Mouse (Mus musculus): ENCODE data around the gene Nop2. TPM values are rescaled to one million over a fixed set of nuclear protein-coding genes. Genes with fewer than 3 reads are reported as not detected.

Gene Nop2
- polyA plus RNA-seq, 1 experiment from 2014 or later: 56.5 TPM

GRCm38 (mm10) chr6:125166051-125166751 lies 34.5 kb downstream of the Nop2 start, which contains the start of gene Gapdh:
Gapdh (minus strand) TSS chr6:125166467.
- Histone ChIP-seq H3K4me2 (peak within 1 kb of the TSS; percentile 90), H3K27me3 (no peaks in the 10 kb centered on the region), H3K9me3 (no peaks in the 10 kb centered on the region), H3K4me1 (peaks cover 43% of the 10 kb centered on the region), H3K4me3 (peak within 1 kb of the TSS; percentile 83), H3K36me3 (peaks cover 52% of the 10 kb centered on the region), H3K27ac (peak within 1 kb of the TSS; percentile 97), H3K9ac (peak within 1 kb of the TSS; percentile 73)
- peak; percentile 73 for ATAC-seq (ENCODE audit: borderline replicate concordance, extremely low read depth, low FRiP score, low TSS enrichment)
- under 1% methylated on average over 17 of the region's 18 CpGs for WGBS

GRCm38 (mm10) chr6:125166861-125167650 lies 35.3 kb downstream of the Nop2 start:
- WGBS: 20% methylated on average over 10 of the region's 10 CpGs
- H3K27ac ChIP-seq: peak overlapping the region; percentile 97
- H3K9me3 ChIP-seq: no peaks in the 10 kb centered on the region
- H3K4me1 ChIP-seq: peaks cover 38% of the 10 kb centered on the region
- peak overlapping the region; percentile 90 for H3K4me2 ChIP-seq
- peak overlapping the region; percentile 53 for H3K9ac ChIP-seq
- H3K27me3 ChIP-seq: no peaks in the 10 kb centered on the region
- peaks cover 57% of the 10 kb centered on the region for H3K36me3 ChIP-seq
- H3K4me3 ChIP-seq: peak overlapping the region; percentile 83
- peak; percentile 17 for ATAC-seq (ENCODE audit: borderline replicate concordance, extremely low read depth, low FRiP score, low TSS enrichment)

GRCm38 (mm10) chr6:125168086-125168485 lies 36.4 kb downstream of the Nop2 start:
- Histone ChIP-seq H3K9me3 (no peaks in the 10 kb centered on the region), H3K4me2 (no peak overlapping the region), H3K27ac (no peak overlapping the region), H3K27me3 (no peaks in the 10 kb centered on the region), H3K36me3 (peaks cover 64% of the 10 kb centered on the region), H3K4me3 (no peak overlapping the region), H3K4me1 (peaks cover 33% of the 10 kb centered on the region), H3K9ac (no peak overlapping the region)
- WGBS: 86% methylated on average over 14 of the region's 14 CpGs
- ATAC-seq (ENCODE audit: borderline replicate concordance, extremely low read depth, low FRiP score, low TSS enrichment): no peak

DNA sequence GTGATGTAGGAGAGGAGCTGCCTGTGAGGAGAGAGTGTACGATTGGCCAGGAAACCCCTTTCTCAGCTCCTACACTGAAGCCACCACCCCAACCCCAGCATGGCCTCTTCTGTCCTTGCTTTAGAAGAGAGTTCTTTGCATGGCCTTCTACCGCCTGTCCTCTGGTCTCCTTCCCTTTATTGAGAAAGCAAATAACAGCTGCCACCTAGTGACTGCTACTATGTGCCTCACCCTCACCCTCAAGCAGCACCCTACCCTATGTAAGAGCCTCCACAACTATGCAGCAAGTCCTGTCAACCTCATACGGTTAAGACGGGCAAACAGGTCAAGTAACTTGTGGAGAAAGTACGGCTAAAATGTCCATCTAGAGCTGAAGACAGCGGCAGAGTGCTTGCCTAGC lies 38.5 kb downstream of the Nop2 start:
- no peak overlapping the region for H3K9ac ChIP-seq
- no peak overlapping the region for H3K4me3 ChIP-seq
- H3K4me1 ChIP-seq: peaks cover 19% of the 10 kb centered on the region
- ATAC-seq (ENCODE audit: borderline replicate concordance, extremely low read depth, low FRiP score, low TSS enrichment): no peak
- H3K27me3 ChIP-seq: no peaks in the 10 kb centered on the region
- H3K4me2 ChIP-seq: no peak overlapping the region
- 74% methylated on average over 6 of the region's 6 CpGs for whole genome bisulfite sequencing
- no peak overlapping the region for H3K27ac ChIP-seq
- peaks cover 76% of the 10 kb centered on the region for H3K36me3 ChIP-seq
- no peaks in the 10 kb centered on the region for H3K9me3 ChIP-seq

DNA sequence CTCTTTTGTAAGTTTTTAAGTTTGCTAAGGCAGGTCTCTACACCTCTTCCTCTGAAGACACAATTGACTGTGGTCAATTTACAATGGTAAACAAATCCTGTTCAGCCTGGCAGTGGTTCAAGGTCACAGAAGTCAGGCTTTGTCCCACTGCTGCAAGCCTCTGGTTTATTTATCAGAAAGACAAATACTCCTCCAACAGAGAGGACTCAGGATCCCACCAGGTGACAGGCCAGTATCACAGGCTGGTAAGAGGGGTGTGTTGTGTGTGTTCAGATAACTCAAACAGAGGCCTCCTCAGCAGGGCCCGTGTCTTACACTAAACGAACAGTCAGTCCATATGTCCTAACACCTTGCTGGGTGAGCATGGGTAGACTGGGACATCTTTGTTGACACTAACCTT lies 40.8 kb downstream of the Nop2 start:
- 57% methylated on average over 2 of the region's 2 CpGs for WGBS
- H3K9ac ChIP-seq: no peak overlapping the region
- H3K36me3 ChIP-seq: peaks cover 98% of the 10 kb centered on the region
- ATAC-seq (ENCODE audit: borderline replicate concordance, extremely low read depth, low FRiP score, low TSS enrichment): no peak
- H3K4me3 ChIP-seq: no peak overlapping the region
- H3K27me3 ChIP-seq: no peaks in the 10 kb centered on the region
- no peaks in the 10 kb centered on the region for H3K9me3 ChIP-seq
- H3K4me2 ChIP-seq: no peak overlapping the region
- peaks cover 4% of the 10 kb centered on the region for H3K4me1 ChIP-seq
- H3K27ac ChIP-seq: no peak overlapping the region

- Histone ChIP-seq H3K9ac (no peak overlapping the region), H3K36me3 (peaks cover 98% of the 10 kb centered on the region), H3K4me1 (no peaks in the 10 kb centered on the region), H3K9me3 (no peaks in the 10 kb centered on the region), H3K27me3 (no peaks in the 10 kb centered on the region), H3K27ac (no peak overlapping the region), H3K4me3 (no peak overlapping the region), H3K4me2 (no peak overlapping the region)
- WGBS: 86% methylated on average over 7 of the region's 7 CpGs
- no peak for ATAC-seq (ENCODE audit: borderline replicate concordance, extremely low read depth, low FRiP score, low TSS enrichment)
Measured at GRCm38 (mm10) chr6:125173256-125173655, 41.5 kb downstream of the Nop2 start.

GRCm38 (mm10) chr6:125175469-125175868 lies 43.8 kb downstream of the Nop2 start:
- no peak for ATAC-seq (ENCODE audit: borderline replicate concordance, extremely low read depth, low FRiP score, low TSS enrichment)
- H3K4me2 ChIP-seq: no peak overlapping the region
- 89% methylated on average over 5 of the region's 5 CpGs for WGBS
- no peak overlapping the region for H3K9ac ChIP-seq
- H3K27ac ChIP-seq: no peak overlapping the region
- H3K27me3 ChIP-seq: no peaks in the 10 kb centered on the region
- H3K4me3 ChIP-seq: no peak overlapping the region
- peaks cover 96% of the 10 kb centered on the region for H3K36me3 ChIP-seq
- H3K4me1 ChIP-seq: no peaks in the 10 kb centered on the region
- H3K9me3 ChIP-seq: no peaks in the 10 kb centered on the region

GRCm38 (mm10) chr6:125179601-125180000 lies 47.9 kb downstream of the Nop2 start:
- Histone ChIP-seq H3K9me3 (no peaks in the 10 kb centered on the region), H3K4me1 (no peaks in the 10 kb centered on the region), H3K9ac (no peak overlapping the region), H3K27me3 (no peaks in the 10 kb centered on the region), H3K36me3 (peaks cover 97% of the 10 kb centered on the region), H3K4me3 (no peak overlapping the region), H3K4me2 (no peak overlapping the region), H3K27ac (no peak overlapping the region)
- no peak for ATAC-seq (ENCODE audit: borderline replicate concordance, extremely low read depth, low FRiP score, low TSS enrichment)
- WGBS: 95% methylated on average over 7 of the region's 7 CpGs

- H3K9me3 ChIP-seq: no peaks in the 10 kb centered on the region
- peaks cover 97% of the 10 kb centered on the region for H3K36me3 ChIP-seq
- no peak overlapping the region for H3K9ac ChIP-seq
- H3K27ac ChIP-seq: no peak overlapping the region
- 78% methylated on average over 5 of the region's 5 CpGs for WGBS
- H3K4me1 ChIP-seq: no peaks in the 10 kb centered on the region
- ATAC-seq (ENCODE audit: borderline replicate concordance, extremely low read depth, low FRiP score, low TSS enrichment): no peak
- no peak overlapping the region for H3K4me3 ChIP-seq
- H3K4me2 ChIP-seq: no peak overlapping the region
- H3K27me3 ChIP-seq: no peaks in the 10 kb centered on the region
Measured at GRCm38 (mm10) chr6:125182133-125182532, 50.4 kb downstream of the Nop2 start.

- H3K4me3 ChIP-seq: no peak overlapping the region
- H3K27ac ChIP-seq: no peak overlapping the region
- H3K4me2 ChIP-seq: no peak overlapping the region
- no peak overlapping the region for H3K9ac ChIP-seq
- H3K27me3 ChIP-seq: no peaks in the 10 kb centered on the region
- no peaks in the 10 kb centered on the region for H3K9me3 ChIP-seq
- peaks cover 84% of the 10 kb centered on the region for H3K36me3 ChIP-seq
- WGBS: 96% methylated on average over 10 of the region's 10 CpGs
- ATAC-seq (ENCODE audit: borderline replicate concordance, extremely low read depth, low FRiP score, low TSS enrichment): no peak
- peaks cover 10% of the 10 kb centered on the region for H3K4me1 ChIP-seq
Measured at GRCm38 (mm10) chr6:125186203-125186602, 54.5 kb downstream of the Nop2 start.

DNA sequence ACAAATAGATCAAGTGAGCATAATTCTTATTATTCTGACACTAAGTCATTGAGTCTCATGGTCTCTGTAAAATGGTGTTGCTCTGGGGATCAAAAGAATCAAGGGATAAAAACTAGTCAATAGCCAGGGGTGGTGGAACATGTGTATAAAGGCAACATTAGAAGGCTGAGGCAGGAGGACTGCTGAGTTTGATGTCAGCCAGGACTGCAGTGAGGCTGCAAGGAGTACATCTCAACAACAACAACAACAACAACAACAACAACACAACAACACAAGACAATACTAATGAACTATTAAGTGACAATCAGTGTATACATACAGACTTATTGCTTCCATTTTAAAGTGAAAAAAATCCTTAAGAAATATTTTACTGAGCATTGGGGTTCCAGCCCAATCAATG lies 59.1 kb downstream of the Nop2 start:
- Histone ChIP-seq H3K9ac (peak overlapping the region; percentile 67), H3K36me3 (peaks cover 61% of the 10 kb centered on the region), H3K27ac (peak overlapping the region; percentile 99), H3K9me3 (no peaks in the 10 kb centered on the region), H3K4me2 (peak overlapping the region; percentile 58), H3K4me3 (peak overlapping the region; percentile 64), H3K4me1 (peaks cover 22% of the 10 kb centered on the region), H3K27me3 (no peaks in the 10 kb centered on the region)
- no peak for ATAC-seq (ENCODE audit: borderline replicate concordance, extremely low read depth, low FRiP score, low TSS enrichment)

DNA sequence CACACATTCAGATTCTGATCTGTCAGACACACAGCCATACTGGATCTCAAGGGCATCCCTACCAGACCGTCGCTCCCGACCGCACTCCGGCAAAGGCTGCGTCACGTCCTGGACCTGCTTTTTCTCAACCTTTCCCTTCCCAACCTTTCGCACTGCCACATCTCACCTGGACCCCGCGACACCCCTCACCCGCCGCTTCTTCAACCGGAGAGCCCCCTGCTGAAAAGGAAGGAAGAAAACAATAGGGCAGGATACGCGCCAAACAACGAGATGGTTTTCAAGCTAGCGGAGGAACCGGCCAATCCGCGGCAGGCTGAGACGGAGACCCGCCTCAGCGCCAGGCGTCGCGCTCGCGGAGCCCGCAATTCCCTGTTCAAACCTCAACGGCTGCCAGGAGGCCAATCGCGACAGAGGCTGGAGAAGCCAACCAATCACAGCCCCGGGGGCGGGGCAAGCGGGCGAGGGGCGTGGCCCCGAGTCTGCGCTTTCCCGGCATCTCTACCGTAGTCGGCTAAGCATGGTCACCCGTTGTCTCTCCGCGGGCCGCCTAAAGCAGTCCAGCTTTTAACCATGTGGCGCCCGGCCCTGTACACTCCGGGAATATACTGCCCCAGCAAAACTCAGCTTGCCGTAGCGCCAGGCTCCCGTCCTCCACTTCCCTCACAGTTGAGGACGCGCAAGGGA lies 59.8 kb downstream of the Nop2 start, which contains the start of the genes Ncapd2 and Mrpl51:
Gene Ncapd2, minus strand, starts transcription at position 370 of the 684 bp plus-strand sequence.
Gene Mrpl51, plus strand, starts transcription at position 470 of the 684 bp plus-strand sequence.
- peaks cover 55% of the 10 kb centered on the region for H3K36me3 ChIP-seq
- H3K9me3 ChIP-seq: no peaks in the 10 kb centered on the region
- WGBS: under 1% methylated on average over 54 of the region's 54 CpGs
- H3K27me3 ChIP-seq: no peaks in the 10 kb centered on the region
- peak within 1 kb of the TSS; percentile 99 for H3K27ac ChIP-seq
- peak within 1 kb of the TSS; percentile 64 for H3K4me3 ChIP-seq
- H3K9ac ChIP-seq: peak within 1 kb of the TSS; percentile 80
- peak; percentile 97 for ATAC-seq (ENCODE audit: borderline replicate concordance, extremely low read depth, low FRiP score, low TSS enrichment)
- peak within 1 kb of the TSS; percentile 66 for H3K4me2 ChIP-seq
- H3K4me1 ChIP-seq: peaks cover 22% of the 10 kb centered on the region
